Mouse (Mus musculus): ENCODE measurements at regions not wholly inside any gene's neighbourhood (a gene's known extent, or its start where the extent isn't known, plus 50 kb on each side); places are given as distances from the start of the nearest gene placed in this dataset.

DNA sequence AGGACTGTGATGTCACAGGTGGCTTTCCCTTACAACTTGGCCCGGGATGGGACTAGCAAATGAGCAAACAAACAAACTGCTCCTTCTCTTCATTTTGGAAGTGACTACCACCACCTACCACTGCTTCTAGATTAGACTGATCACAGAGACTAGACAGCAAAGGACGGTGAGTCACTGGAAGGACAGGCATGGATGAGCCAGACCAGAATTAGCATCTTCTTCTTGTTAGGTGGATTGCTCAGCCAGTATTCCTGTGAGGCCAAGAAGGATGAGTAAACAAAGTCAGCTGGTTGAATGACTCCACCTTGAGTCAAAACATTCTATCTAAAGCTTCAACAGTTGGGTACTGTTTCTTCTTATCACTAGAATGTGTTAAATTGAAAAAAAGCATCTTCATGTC, 385.1 kb upstream of the Mon1b start:
- no peak for ATAC-seq (replicated peaks; ENCODE audit: poor library complexity)

DNA sequence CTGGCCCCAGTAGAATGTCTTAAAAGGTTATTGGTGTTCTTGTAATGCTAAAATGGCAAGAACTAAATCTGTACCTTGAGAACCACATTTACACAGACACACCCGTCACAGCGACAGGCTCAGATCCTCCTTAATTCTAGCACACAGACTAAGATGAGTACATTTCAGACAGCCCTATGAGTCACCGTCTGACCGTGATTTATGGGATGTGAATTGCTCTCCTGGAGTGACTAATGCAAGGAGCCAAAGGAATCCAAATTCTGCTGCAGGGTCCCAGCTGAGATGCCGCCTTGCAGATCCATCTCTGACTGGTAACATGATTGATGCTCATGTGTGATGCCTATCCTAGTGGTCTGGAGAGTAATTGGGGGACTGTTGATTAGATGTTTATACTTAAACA, 381.3 kb upstream of the Mon1b start:
- no peak for ATAC-seq (replicated peaks; ENCODE audit: poor library complexity)

DNA sequence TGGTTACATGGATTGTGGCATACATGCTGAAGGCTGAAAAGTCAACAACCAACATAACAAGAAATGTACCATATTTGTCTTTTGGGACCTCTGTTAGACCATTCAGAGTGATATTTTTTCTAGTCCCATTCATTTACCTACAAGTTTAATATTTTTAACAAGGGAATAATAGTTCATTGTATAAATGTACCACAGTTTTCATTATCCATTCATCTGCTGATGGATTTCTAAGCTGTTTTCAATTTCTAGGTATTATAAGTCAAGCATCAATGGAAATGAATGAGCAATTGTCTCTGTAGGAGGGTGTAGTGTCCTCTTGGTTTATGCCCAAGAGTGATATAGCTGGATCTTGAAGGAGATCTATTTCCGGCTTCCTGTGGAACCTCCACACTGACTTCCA, 375.9 kb upstream of the Mon1b start:
- ATAC-seq (replicated peaks; ENCODE audit: poor library complexity): no peak

DNA sequence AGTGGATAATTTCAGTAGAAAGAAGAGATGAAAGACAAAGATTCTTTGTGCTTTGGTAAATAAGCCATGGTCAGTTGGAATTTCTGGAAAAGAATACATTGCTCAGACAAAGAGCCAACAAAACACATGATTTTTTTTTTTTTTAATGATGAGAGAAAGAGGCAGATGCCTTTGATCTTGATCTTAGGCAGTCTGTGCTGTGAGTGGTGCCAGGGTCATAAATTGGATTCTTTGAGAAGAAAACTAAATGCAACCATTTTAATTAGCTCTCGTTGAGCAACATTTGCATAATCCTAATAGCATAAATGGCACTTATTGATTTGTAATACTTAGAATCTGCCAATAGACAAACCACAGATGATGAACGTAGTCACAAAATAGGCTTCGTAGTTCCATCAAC, 372.1 kb upstream of the Mon1b start:
- no peak for ATAC-seq (replicated peaks; ENCODE audit: poor library complexity)

DNA sequence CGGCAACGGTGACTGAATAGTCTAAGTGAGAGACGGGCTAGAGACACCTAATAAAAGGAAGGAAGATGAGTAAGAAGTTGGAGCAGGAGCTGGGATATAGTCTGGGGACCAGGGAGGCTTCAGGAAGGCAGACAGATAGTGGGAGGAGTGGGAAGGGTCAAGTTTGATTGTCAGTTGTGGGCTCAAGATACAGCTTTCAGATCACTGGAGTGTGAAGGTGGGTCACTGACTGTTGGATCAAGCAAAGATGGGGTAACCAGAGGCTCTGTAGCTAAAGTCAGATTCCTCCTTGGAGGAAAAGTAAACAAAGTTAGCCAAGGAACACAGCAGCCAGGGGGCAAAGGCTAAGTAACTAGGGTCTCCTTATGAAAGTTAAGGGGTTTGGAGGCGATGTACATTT, 364.1 kb upstream of the Mon1b start:
- ATAC-seq (replicated peaks; ENCODE audit: poor library complexity): no peak

DNA sequence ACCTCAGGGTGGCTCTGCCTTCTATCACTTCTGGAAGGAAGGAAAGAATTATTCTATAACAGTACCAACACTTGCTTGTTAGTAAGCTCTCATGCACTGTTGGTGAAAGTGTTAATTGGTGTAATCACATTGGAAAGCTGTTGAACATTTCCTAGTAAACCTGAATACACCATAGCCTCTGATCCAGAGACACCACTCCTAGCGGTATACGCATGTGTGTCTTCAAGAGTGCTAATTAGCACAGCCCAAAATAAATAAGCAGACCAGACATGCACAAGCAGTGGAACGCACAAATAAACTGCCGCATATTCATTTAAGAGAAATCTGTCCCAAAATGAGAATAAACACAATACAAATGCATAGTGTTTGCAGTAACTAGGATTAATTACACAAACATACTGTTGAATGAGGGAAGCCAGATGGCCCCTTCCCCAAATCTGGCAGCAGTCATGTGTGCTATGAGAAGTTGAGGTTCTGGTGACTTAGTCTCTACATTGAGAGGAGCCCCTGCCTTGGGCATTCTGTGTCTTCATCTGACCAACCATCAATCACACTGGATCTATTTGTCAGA, 335.0 kb upstream of the Mon1b start:
- ATAC-seq (replicated peaks; ENCODE audit: poor library complexity): no peak

DNA sequence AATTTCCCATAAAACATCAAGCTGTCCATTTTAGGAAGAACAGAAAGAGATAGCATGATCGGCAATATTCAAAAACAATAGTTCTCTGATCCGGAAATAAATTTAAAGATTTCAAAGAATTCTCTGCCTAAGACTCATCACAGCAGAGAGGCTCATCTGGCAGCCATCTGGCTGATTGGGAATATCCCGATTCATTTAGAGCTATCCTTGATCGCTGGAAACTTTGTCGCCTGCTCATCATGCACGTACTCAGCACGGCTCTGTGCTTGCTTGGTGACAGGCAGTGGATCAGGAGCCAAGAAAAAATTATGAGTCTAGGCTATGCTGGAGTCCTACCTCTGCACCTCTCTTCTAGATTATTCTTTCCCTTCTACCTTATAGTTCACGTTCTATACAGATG, 332.0 kb upstream of the Mon1b start:
- no peak for ATAC-seq (replicated peaks; ENCODE audit: poor library complexity)

DNA sequence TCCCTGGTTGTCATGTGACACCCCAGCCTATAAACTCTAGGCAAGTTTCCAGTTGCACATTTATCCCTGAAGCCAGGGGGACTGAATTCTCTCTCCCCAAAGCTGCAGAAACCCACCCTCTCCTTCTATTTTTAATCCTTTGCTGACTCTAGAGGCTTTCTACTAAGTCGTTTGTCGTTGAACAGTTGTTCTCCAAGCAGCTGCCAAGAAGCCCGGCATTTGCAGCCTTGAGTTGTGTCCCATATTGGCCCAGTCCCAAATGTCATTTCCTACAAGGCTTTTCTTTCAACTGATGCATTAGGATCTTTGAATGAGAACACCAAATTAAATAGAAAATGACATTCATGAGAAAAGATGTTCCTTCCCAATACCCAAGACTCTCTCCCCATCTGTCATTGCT, 318.2 kb upstream of the Mon1b start:
- no peak for ATAC-seq (replicated peaks; ENCODE audit: poor library complexity)

DNA sequence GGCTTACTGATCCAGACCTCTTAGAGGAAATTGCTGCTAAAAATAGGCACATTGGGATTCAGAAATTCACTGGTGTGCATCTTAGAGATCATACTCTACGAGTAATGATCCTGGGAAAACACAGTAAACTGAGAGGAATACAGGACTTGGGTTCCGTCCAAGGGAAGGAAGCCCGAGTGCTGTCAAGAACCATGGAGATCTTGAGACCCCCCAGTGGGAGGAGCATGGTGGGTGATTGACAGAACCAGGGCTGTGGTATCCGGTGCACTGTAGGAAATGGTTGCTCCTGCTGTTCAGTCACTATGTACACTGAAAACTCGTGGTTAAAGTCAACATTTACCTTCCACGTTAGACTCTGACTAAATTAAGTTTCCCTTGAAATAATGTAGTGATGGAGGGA, 303.8 kb upstream of the Mon1b start:
- ATAC-seq (replicated peaks; ENCODE audit: poor library complexity): no peak

DNA sequence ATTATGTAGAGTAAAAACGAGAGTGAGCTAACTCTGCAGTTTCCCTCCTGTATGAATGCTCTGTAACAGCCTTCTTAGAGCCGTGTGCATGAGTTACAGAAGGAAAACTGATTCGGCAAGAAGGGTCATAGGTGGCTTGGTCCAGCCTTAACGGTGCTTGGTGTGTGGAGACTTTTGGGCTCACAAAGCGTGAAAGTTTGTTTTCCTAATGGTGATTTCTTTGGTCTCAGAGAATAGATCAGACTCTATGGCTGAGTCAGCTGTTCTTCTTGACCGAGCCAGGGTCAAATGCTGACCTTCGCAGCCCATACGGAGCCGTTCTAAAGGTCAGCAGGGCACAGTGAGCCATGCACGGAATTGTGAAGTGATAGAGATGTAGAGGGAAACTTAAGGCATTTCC, 294.1 kb upstream of the Mon1b start:
- no peak for ATAC-seq (replicated peaks; ENCODE audit: poor library complexity)

DNA sequence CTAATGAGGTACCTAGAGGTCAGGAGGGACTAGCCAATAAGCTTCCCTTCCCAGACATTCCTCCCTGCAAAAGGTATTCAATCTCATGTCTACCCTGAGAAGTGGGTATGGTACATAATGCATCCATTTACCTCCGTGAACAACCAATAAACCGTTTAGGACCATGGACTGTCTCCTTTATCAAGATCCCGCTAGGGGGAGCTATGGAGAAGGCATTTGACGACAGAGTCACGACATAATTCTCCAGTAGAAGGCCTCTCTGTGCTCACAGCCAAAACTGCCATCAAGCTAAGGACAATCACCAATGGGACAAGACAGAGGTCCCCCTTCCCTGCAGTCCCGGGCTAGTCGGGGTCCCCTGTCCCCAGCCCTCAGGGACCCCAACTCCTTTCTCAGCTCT, 273.5 kb upstream of the Mon1b start:
- ATAC-seq (replicated peaks; ENCODE audit: poor library complexity): peak; percentile 75

DNA sequence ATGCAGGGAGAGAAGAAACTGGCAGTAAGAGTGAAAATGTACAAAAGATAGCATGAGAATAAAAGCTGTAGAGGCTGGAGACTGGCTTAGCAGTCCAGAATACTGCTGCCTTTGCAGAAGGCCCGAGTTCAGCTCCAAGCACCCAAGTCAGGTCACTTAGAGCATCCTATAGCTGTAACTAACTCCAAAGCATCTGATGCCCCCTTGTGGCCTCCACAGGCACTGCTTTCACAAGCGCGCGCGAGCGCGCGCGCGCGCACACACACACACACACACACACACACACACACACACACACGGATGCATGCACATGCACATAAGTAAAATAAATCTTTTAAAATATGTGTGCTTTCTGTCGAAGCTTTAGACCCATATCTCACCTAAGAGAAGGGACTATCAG, 271.2 kb upstream of the Mon1b start:
- ATAC-seq (replicated peaks; ENCODE audit: poor library complexity): no peak

DNA sequence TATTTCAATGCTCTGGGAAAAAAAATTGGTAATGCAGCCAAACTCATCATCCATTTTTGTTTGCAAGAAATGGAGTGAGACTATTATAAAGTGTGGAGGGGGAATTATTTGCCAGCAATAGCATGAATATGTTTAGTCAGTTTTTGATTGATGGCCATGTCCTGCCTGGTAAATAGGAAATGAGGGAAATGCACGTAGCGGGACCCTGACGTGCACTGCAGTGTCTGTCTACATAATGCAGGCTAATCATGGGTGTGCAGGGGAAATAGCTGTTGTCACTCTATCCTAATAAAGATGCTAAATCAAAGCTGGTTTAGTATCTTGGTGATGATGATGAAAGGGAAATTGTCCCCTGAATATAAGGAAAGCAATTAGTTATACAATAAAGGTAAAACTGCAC, 251.9 kb upstream of the Mon1b start:
- no peak for ATAC-seq (replicated peaks; ENCODE audit: poor library complexity)

DNA sequence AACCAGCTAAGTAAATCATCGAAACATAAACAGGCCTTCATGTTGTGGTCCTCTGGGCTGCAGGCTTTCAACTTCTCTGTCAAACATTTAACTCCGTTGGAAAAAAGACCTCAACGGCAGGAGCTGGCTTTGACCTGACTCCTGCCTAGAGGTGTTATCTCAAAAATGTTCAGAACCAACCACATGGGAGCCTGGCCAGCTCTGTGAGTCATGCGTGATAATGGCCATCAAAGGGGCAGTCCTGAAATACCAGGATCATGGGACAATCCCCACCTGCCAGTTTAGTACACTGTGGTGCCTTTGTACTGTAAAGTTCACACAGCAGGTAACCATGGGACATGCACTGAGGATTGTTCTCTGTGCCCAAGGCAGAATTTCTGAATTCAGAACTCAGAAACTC, 251.4 kb upstream of the Mon1b start:
- no peak for ATAC-seq (replicated peaks; ENCODE audit: poor library complexity)

DNA sequence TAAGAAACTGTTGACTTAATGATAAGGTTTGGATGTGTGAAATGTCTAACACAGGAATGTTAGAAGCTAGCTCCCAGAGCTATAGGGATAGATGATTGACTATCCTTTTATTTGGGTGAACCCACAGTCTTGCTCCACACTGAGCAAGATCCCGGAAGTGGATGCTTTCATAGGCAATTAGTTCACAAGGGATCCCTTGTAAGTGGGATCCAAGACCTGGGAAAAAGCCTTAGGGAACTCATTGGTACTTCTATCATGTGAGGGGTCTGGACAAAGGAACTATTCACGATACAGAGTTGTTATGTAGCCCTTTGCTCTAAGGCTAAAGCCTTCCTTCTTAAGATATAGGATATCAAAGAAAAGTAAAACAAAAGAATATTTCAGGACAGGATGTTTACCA, 245.9 kb upstream of the Mon1b start:
- no peak for ATAC-seq (replicated peaks; ENCODE audit: poor library complexity)

DNA sequence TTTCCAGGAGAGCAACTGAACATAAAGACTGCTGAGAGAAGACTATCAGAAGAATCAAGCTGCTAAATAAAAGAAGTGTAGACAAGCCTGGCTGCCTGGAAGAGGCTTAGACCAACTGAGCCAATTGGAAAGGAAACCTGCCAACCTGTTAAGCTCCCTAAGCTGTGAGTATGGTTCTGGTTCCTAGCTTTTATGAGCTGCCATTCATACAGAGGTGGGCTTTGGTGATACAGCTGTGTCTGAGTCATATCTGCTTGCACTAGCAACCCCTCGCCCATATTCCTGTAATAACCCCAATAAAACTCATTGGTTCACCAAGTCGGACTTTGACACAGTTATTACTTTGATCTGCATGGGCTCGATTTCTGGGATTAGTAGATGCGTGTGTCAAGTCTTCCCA, 245.3 kb upstream of the Mon1b start:
- ATAC-seq (replicated peaks; ENCODE audit: poor library complexity): no peak

DNA sequence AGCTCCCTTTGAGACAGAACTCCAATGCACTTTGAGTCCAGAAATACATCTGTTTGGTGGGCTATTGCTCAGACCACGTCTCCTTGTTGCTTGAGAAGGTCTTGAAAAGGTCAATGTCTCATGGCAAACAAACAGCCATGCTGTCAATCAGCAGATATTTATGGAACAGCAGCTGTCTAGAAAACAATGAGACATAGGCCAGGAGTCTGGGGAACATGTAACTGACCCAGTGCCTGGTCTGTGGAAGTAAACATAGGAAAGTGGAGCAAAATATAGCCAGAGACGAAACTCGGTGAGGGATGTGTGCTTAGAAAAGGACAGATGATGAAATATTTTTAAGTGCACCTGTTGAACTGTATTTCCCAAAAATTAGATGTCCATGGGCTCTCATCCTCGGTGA, 241.1 kb upstream of the Mon1b start:
- ATAC-seq (replicated peaks; ENCODE audit: poor library complexity): no peak

DNA sequence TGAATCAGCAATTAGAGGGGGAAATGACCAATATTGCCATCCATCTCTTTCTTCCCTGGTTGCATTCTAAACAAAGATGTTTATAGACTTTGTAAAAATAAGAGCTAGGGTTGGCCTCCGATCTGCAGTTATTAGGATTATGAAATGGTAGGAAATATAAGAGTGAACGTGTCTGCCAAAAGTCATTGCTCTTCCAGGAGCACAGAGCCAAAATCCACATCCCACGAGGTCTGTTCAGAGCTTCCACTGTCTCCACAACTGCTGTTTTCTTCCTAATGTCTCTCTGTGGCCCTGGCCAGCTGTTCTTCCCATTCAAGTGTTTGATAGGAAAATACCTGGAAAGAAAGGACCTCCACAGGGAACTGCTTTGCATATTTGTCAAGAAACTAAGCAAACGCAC, 230.2 kb upstream of the Mon1b start:
- no peak for ATAC-seq (replicated peaks; ENCODE audit: poor library complexity)

DNA sequence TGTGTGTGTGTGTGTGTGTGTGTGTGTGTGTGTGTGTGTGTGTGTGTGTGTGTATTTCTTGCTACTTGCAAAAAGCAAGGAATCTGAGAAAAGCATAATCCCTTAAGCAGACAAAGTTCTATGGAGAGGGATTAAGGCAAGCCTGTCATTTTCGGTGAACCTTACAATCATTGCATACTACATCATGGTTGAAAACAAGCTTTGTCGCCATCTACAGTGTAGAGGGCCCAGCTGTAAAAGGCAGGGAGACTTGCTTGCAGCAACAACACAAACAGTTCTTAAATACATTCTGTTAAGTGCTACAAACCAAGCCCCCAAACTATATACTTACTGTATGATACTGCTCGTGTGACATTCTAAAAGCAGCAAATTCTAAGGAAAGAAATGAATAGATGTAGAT, 216.0 kb upstream of the Mon1b start:
- ATAC-seq (replicated peaks; ENCODE audit: poor library complexity): no peak

DNA sequence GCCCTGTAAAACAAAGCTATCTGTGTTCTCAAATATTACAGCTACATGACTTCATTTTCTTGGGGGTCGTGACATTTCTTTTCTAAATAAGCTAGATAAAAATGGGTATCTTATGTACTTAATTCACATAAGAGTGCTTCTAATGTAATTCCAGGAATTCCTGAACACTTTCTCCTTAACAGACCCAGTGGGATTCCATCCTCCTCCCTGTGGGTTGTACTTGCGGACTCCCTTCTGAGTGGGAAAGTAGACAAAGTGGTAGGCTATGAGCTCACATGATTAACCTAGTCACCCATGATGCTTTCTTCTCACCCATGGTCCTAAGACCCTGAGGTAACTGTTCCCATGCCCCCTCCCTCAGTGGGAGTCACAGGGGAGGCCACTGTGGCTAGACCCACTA, 212.7 kb upstream of the Mon1b start:
- no peak for ATAC-seq (replicated peaks; ENCODE audit: poor library complexity)

DNA sequence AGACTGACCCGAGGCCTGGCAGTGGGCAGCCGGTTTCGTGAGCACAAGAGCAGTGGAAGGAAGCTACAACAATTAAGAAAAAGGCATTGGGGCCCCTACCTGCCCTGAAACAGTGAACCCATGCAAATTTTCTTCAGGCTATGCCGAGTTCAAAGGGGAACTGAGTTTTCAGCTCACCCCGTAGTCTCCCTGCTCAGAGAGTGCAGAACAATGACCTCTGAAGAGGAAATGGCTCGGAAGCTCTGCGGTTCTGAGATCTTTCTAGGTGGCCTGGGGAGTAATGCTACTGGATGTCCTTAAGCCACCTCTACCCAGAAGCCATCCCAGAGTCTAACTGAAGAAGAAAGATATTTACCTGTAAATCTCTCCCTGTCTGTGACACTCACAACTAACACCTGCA, 196.3 kb upstream of the Mon1b start:
- ATAC-seq (replicated peaks; ENCODE audit: poor library complexity): peak; percentile 74

DNA sequence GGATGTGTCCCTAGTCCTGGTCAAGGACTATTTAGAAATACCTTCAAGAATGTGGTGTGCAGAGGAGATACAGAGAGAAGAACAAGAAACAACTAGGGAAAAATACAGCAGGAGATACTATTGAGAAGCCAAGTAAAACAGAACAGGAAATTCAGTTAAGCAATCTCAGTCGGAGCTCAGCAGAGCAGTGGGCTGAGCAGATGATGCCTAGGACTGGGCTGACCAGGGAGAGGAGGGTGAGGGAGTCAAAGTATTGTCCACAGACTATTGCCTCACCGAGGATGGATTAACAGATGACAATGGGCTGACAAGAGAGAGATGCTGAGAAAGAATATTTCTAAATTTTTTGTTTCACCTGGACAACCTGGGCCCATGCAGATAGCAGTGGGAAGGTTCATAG, 181.4 kb upstream of the Mon1b start:
- peak; percentile 70 for ATAC-seq (replicated peaks; ENCODE audit: poor library complexity)

DNA sequence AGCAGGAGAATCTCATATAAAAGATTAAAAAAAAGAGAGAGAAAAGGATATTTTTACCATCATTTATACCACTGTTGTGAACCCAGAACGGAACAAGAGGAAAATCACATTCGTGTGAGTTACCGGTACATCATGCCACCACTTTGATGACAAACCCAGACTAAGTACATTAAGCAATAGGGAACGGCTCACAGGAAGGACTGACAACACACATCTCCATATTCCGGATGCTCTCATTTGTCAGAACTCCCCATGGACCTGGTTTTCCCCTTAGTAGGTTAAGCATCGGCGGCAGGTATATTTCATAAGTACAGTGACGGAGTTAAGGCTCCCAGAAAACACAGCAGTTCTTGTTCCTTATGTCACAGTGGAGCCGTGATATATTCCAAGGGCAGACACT, 170.8 kb upstream of the Mon1b start:
- peak; percentile 54 for ATAC-seq (replicated peaks; ENCODE audit: poor library complexity)

DNA sequence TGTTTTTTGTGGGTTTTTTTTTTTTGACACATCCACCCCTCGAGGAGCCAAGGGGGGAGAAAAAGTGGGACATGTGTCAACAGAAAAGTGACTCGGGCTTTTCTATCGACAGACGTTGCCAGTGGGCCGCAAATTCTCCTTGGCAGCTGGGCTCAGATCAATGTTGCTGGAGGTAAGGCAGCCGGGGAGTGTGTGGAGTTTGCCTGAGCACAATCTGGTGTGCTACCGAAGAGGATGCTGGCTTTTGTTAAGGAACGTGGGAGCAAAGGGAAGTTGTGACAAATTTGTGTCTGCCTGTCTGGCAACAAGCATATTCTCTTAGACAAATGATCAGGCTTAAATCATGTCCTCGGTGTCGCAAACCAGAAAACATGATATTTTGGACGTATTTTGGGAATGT, 170.2 kb upstream of the Mon1b start:
- ATAC-seq (replicated peaks; ENCODE audit: poor library complexity): no peak

Data from megakaryocyte progenitor cell, adult 5-6 weeks (primary cell).